Mouse (Mus musculus): ENCODE data around the gene Efhd2.

- TF ChIP-seq CTCF (IDR thresholded peaks at IDR 0.05; ENCODE audit: low read depth) (no peak), EP300 (IDR thresholded peaks at IDR 0.05; ENCODE audit: low read depth) (no peak)
Observed at GRCm38 (mm10) chr4:141900421-141900820, 25.7 kb upstream of the Efhd2 start.

All from liver, postnatal 0 days (tissue).